Mouse (Mus musculus): Measurements from ENCODE around the gene Slc5a11. TPM values are rescaled to one million over a fixed set of nuclear protein-coding genes. Genes with fewer than 3 reads are reported as not detected.

The Slc5a11 gene
- polyA plus RNA-seq, 2 experiments from 2014 or later = 0.54 TPM; not detected in 1

- ATAC-seq = no peak
Observed at GRCm38 (mm10) chr7:123285896-123286295, 71.3 kb downstream of the Slc5a11 start.

GRCm38 (mm10) chr7:123287903-123288302 is 73.3 kb downstream of the Slc5a11 start:
- ATAC-seq = no peak

- ATAC-seq = no peak
Observed at GRCm38 (mm10) chr7:123289176-123289575, 74.6 kb downstream of the Slc5a11 start.

GRCm38 (mm10) chr7:123291942-123292341 is 77.4 kb downstream of the Slc5a11 start:
- ATAC-seq = no peak

- no peak for ATAC-seq
Observed at GRCm38 (mm10) chr7:123293898-123294297, 79.3 kb downstream of the Slc5a11 start.

GRCm38 (mm10) chr7:123295423-123295822 is 80.8 kb downstream of the Slc5a11 start:
- ATAC-seq = no peak

GRCm38 (mm10) chr7:123296097-123296496 is 81.5 kb downstream of the Slc5a11 start:
- no peak for ATAC-seq

- no peak for ATAC-seq
Observed at GRCm38 (mm10) chr7:123298225-123298624, 83.6 kb downstream of the Slc5a11 start.

GRCm38 (mm10) chr7:123300258-123300657 is 85.7 kb downstream of the Slc5a11 start:
- no peak for ATAC-seq

- ATAC-seq = no peak
Observed at GRCm38 (mm10) chr7:123305397-123305796, 90.8 kb downstream of the Slc5a11 start.

- no peak for ATAC-seq
Observed at GRCm38 (mm10) chr7:123307236-123307635, 92.7 kb downstream of the Slc5a11 start.

- no peak for ATAC-seq
Observed at GRCm38 (mm10) chr7:123307887-123308558, 93.4 kb downstream of the Slc5a11 start.

GRCm38 (mm10) chr7:123311836-123312235 is 97.3 kb downstream of the Slc5a11 start:
- ATAC-seq = no peak

- no peak for ATAC-seq
Observed at GRCm38 (mm10) chr7:123312738-123313137, 98.2 kb downstream of the Slc5a11 start.

GRCm38 (mm10) chr7:123322452-123323121 is 108.0 kb downstream of the Slc5a11 start:
- peak; percentile 86 for ATAC-seq

Other genes starting within 250 kb of the Slc5a11 start
- 10 to 100 TPM; 47.7 to 47.8 TPM for gene Rbbp6, start 249.1 kb upstream of the Slc5a11 start, polyA plus RNA-seq (2017; shearing (Covaris generic))
- 100 to 1,000 TPM in 1 of 2 experiments, 10 to 100 TPM in 1; 41.1 to 119 TPM for gene Tnrc6a, start 90.9 kb upstream of the Slc5a11 start, polyA plus RNA-seq (2017; shearing (Covaris generic))
- 10 to 100 TPM; 31.9 to 37.4 TPM for gene Lcmt1, start 155.0 kb downstream of the Slc5a11 start, polyA plus RNA-seq (2017; shearing (Covaris generic))
- gene Arhgap17, start 155.1 kb downstream of the Slc5a11 start, polyA plus RNA-seq (2017; shearing (Covaris generic)) = 10 to 100 TPM; 17.8 to 24.4 TPM
- not detected for gene Aqp8, start 247.5 kb downstream of the Slc5a11 start, polyA plus RNA-seq (2017; shearing (Covaris generic))

Measured in activated CD4-positive, CD25-positive, alpha-beta regulatory T cell, adult 4 months (primary cell).